Mouse (Mus musculus) heart, embryonic 10.5 days (tissue): ENCODE data around the gene Ttll2. TPM values are rescaled to one million over a fixed set of nuclear protein-coding genes. Genes with fewer than 3 reads are reported as not detected.
"Not testable (repeated sequence)": the region's sequence is repeated elsewhere in the genome, so short reads cannot be mapped to it uniquely, and the experiment has no call there.

Experiments
- DNase-seq: peaks from one replicate; pipeline ENCODE4 v3.0.0-alpha.2; 2017; ENCODE audit warnings: low spot score
- H3K27ac ChIP-seq: fragments of 300-500 bp; sonication (generic); 2 replicates; pipeline ENCODE4 v1.5.1; 2016; ENCODE audit warnings: mild to moderate bottlenecking
- H3K27me3 ChIP-seq: fragments of 300-500 bp; sonication (generic); 2 replicates; pipeline ENCODE4 v1.6.1; 2016; ENCODE audit warnings: mild to moderate bottlenecking; ENCODE audit not compliant: poor library complexity, insufficient read depth, severe bottlenecking
- H3K36me3 ChIP-seq: fragments of 300-500 bp; sonication (generic); 2 replicates; pipeline ENCODE4 v1.6.1; 2016; ENCODE audit warnings: mild to moderate bottlenecking, moderate library complexity
- H3K4me1 ChIP-seq: fragments of 300-500 bp; sonication (generic); 2 replicates; pipeline ENCODE4 v1.6.1; 2016; ENCODE audit warnings: mild to moderate bottlenecking
- H3K4me3 ChIP-seq: fragments of 300-500 bp; sonication (generic); 2 replicates; pipeline ENCODE4 v1.5.1; 2016; ENCODE audit warnings: mild to moderate bottlenecking, moderate library complexity
- H3K9me3 ChIP-seq: fragments of 300-500 bp; sonication (generic); 2 replicates; pipeline ENCODE4 v1.6.1; 2016; ENCODE audit warnings: mild to moderate bottlenecking, moderate library complexity
- WGBS: fragments of 180-500 bp; shearing (Covaris S2); methylation state at CpG from one replicate; pipeline ENCODE4 v1.1.7; 2016; 5-methylcytosine and 5-hydroxymethylcytosine counted together
- polyA plus RNA-seq: library from polyadenylated mRNA; unstranded; fragments of >200 nt; fragmentation: Nextera tagmentation; extraction: Ambion mirVana; gene quantifications from 2 replicates; pipeline ENCODE4 v1.2.1, GENCODE M21; 2016

The Ttll2 gene
- polyA plus RNA-seq, 1 experiment from 2014 or later = not detected

DNA sequence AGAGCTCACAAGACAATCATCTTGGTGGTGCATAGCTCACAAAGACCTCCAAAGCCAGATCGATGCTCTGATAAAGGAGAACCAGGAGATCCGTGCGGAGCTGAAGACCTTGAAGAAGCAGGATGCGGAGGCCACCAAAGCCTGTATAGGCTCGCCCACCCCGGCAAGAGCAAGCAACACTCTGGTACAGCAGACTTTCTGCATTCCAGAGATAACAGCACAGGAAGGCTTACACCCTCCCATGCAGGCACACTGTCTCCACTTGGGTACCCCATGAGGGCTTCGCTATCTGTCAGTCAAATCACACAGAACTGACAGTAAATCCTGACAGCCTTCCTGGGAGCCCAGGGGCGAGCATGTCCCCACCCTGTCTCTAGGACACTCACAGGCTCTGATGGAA lies 26.1 kb downstream of the Ttll2 start:
- 13% methylated on average over 7 of the region's 8 CpGs for WGBS
- not testable (repeated sequence) for H3K27me3 ChIP-seq, H3K27ac ChIP-seq, H3K4me1 ChIP-seq, H3K4me3 ChIP-seq, H3K36me3 ChIP-seq, H3K9me3 ChIP-seq
- DNase-seq = peak; percentile 71

DNA sequence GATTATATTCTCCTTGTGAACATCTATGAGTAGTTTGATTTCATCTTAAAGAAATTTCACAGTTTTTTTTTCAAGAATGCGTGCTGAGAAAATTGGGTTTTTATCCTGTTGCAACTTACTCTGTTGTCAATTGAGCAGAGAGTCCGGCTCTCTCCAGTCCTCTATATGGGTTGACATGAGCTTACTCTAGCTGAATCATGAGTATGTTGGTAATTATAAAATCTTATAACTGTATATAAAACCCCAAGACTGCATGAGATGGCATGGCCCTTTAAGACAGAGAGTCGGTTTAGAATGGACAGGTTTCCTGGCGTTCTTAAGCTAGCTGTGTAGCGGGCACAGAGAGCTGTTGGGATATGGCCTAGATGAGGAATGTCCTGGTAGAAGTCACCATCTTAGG lies 28.1 kb downstream of the Ttll2 start, which contains the start of gene Tcp10a:
TSS of gene Tcp10a (plus strand) at position 301 of the 400 bp plus-strand sequence.
- not testable (repeated sequence) for H3K9me3 ChIP-seq, H3K4me3 ChIP-seq, H3K27me3 ChIP-seq, H3K27ac ChIP-seq, H3K36me3 ChIP-seq, H3K4me1 ChIP-seq
- DNase-seq = peak; percentile 24
- WGBS = 86% methylated on average over 4 of the region's 5 CpGs

DNA sequence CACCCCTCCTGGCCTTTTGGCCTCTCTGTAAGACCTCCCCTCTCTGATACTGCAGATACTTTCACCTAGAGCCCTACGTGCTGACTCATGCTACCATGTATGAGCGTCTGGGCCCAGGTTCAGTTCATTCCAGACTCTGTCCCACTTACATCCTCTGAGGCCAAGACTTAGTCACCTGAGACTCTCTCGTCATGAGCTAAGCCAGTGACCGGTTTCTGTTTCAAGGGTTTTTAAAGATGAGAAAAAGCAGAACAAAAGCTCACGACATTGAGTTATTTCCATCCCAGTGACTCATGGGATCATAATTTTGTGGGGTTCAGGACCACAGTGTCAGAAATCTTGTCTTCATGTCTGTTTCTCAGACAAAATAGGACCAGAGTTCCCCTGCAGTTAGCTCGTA lies 32.7 kb downstream of the Ttll2 start:
- H3K4me3 ChIP-seq, H3K27me3 ChIP-seq, H3K4me1 ChIP-seq, H3K9me3 ChIP-seq, H3K27ac ChIP-seq, H3K36me3 ChIP-seq, DNase-seq: not testable (repeated sequence)
- 74% methylated on average over 6 of the region's 6 CpGs for WGBS

DNA sequence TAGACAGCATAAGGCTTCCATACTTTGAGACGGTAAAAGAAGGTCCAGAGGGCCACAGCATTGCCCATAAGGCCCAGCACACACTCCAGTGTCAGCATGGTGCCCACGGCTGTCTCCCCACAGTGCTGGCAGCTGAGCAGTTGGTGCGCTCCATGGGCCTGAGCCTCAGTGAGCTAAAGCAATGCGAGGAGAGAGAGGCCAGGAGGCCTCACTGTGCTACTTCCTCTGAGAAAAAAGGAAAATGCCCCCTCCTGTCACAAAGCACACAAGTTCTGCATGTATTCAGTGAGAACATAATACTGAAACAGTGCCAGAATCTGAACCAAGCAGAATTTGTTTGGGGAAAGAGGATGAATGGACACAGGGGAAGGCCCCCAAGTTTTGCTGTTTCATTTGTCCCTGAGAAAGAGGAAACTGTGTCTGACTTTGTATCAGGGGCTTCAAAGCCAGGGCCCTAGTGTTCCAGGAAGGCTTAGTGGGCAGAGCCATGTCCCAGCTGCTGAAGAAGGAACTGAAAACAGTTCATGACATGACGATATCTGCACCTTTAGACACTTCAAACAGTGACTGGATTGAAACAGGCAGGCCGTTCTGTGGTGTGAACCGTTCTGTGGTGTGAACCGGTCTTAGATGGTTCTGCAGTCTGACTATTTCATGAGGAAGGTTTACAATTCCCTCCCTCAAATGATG lies 36.7 kb downstream of the Ttll2 start:
- not testable (repeated sequence) for H3K27me3 ChIP-seq, DNase-seq, H3K9me3 ChIP-seq, H3K27ac ChIP-seq, H3K4me3 ChIP-seq, H3K4me1 ChIP-seq, H3K36me3 ChIP-seq
- WGBS = 66% methylated on average over 7 of the region's 8 CpGs

DNA sequence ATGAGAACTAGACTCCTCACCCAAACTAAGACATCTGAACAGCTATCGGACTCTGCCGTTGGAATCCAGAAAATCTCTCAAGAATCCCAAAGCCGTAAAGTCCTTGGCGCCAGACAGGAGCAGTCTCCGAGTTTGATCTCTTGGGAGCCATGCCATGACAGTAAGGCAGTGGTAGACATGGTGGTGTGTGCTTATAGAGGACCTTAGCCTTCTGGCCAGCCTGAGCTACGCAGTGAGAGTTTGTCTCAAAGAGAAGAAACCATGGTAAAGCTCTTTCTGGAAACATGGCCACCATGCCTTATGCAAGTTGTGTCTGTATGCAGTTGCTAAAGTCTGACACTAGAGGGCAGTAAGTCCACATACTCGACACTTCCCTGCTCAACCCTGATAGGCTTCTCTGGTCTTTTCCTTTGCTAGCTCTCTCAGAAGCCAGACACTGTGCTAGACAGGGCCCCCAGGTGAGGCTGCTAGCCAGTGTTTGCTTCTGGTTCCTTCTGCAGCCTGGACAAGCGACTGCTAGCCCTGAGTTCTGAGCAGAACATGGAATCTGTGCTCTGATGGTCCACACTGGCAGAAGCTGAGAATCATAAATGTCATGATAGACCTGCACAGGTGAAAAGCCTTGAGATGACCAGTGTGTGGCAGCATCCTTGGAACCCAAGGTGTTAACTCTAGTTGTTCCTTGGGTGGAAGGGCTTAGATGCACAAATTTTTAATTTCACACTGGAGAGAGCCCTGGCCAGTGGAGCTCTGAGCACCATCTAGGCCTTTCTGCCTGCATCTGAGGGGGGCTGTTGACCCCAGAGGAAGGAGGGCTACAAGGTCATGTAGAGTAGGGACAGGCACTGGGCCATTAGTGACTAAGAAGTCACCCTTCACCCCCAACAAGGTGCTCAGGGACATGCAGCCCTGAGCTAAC lies 46.0 kb downstream of the Ttll2 start:
- DNase-seq, H3K4me3 ChIP-seq, H3K27me3 ChIP-seq, H3K36me3 ChIP-seq, H3K9me3 ChIP-seq, H3K4me1 ChIP-seq, H3K27ac ChIP-seq: not testable (repeated sequence)
- 52% methylated on average over 8 of the region's 8 CpGs for WGBS

Other genes starting within 250 kb of the Ttll2 start
- gene Rps6ka2, start 182.6 kb downstream of the Ttll2 start, polyA plus RNA-seq = 50.1 and 70.3 TPM in 2 replicates
- gene Tcp10a, start 28.1 kb downstream of the Ttll2 start, polyA plus RNA-seq = 0.06 and 0.12 TPM in 2 replicates
- gene Gm49630, start 19.3 kb upstream of the Ttll2 start, polyA plus RNA-seq = not detected in 2 replicates
- gene Unc93a2, start 32.8 kb upstream of the Ttll2 start, polyA plus RNA-seq = not detected in 2 replicates